Mouse (Mus musculus) MEL (cell line): ENCODE results near the gene Srebf2.

Experiments used
- CHD1 ChIP-seq: IDR thresholded peaks from 2 replicates; pipeline ENCODE4 v1.6.1; 2012; ENCODE audit warnings: low read depth, mild to moderate bottlenecking, inconsistent platforms, low read length, improper control_type of control experiment
- CTCF ChIP-seq, 3 experiments: IDR thresholded peaks in 2 of 3; conservative IDR thresholded peaks in 1 of 3; 2 replicates each; pipeline ENCODE4 v1.5.1; 2011 to 2012; ENCODE audit warnings: low read length in 3 of 3, low read depth in 2 of 3, mild to moderate bottlenecking in 2 of 3, improper control_type of control experiment in 1 of 3, inconsistent platforms in 1 of 3, mixed read lengths in 1 of 3, moderate library complexity in 1 of 3; ENCODE audit not compliant: control insufficient read depth in 1 of 3, insufficient read depth in 1 of 3, poor library complexity in 1 of 3, severe bottlenecking in 1 of 3
- E2F4 ChIP-seq: IDR thresholded peaks from 2 replicates; pipeline ENCODE4 v1.6.1; 2011; ENCODE audit warnings: low read depth, low read length, improper control_type of control experiment, borderline replicate concordance
- MXI1 ChIP-seq: IDR thresholded peaks from 2 replicates; pipeline ENCODE4 v1.6.1; 2011; ENCODE audit warnings: mild to moderate bottlenecking, low read depth, low read length, improper control_type of control experiment
- TCF12 ChIP-seq: IDR thresholded peaks from 2 replicates; pipeline ENCODE4 v1.6.1; 2014; ENCODE audit warnings: low read depth, mild to moderate bottlenecking, inconsistent platforms, low read length, improper control_type of control experiment, moderate library complexity
- USF1 ChIP-seq: IDR thresholded peaks from 2 replicates; pipeline ENCODE4 v1.6.1; 2014; ENCODE audit warnings: low read depth, mild to moderate bottlenecking, inconsistent platforms, low read length, improper control_type of control experiment, moderate library complexity
- USF2 ChIP-seq, 2 experiments: IDR thresholded peaks; 2 replicates each; pipeline ENCODE4 v1.6.1; 2011 to 2012; ENCODE audit warnings: improper control_type of control experiment in 2 of 2, low read length in 2 of 2, borderline replicate concordance in 1 of 2, inconsistent platforms in 1 of 2, low read depth in 1 of 2, mild to moderate bottlenecking in 1 of 2; ENCODE audit not compliant: insufficient read depth in 1 of 2
- ZC3H11A ChIP-seq: IDR thresholded peaks from 2 replicates; pipeline ENCODE4 v1.6.1; 2012; ENCODE audit warnings: low read depth, mild to moderate bottlenecking, inconsistent platforms, low read length, improper control_type of control experiment

DNA sequence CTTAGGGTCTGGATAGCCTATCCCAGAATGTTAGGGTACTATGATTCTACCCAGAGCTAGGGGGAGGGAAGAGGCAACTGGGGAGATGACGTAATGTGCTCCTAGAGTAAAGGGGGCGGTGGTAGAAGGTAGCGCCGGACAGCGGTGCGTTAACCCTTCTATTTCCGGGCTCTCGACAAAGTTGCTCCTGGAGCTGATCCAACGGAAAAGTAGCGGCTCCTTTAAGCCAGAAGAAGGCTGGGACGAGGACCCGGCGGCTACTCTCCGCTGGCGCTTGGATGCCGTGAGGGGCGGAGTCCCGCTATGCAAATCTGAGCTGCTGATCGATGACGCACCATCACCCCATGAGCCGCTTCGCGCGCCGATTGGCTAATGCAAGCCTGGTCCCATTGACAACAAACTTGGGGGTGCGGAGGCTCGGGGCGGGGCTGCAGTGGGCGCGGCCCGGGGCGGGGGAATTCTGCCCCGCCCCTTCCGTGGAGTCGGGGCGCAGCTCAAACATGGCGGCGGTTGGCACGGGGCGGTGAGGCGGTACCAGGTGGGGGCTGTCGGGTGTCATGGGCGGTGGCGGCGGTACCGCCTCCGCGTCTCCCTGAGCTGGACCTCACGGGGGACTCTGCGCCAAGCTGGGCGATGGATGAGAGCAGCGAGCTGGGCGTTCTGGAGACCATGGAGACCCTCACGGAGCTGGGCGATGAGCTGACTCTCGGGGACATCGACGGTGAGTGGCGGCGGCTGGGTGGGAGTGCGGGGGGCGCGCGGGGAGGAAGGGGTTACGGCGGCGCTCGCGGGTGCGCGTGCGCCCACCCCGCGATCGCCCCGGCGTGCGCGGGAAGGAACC, at the start of gene Srebf2:
- TF ChIP-seq MXI1 (peak; percentile 75), TCF12 (peak; percentile 91), CTCF (IDR thresholded peaks at IDR 0.05 in 2 of 3, conservative IDR thresholded peaks at IDR 0.05 in 1 of 3; ENCODE audit: control insufficient read depth in 1 of 3, insufficient read depth in 1 of 3, low read depth in 2 of 3, low read length in 3 of 3, poor library complexity in 1 of 3, severe bottlenecking in 1 of 3) (no peak), USF1 (no peak), ZC3H11A (no peak), E2F4 (no peak), USF2 (IDR thresholded peaks at IDR 0.05; ENCODE audit: borderline replicate concordance in 1 of 2, insufficient read depth in 1 of 2, low read depth in 1 of 2, low read length in 2 of 2) (no peak), CHD1 (no peak)
